Mouse (Mus musculus): ENCODE results near the gene Akr1b8. TPM values are rescaled to one million over a fixed set of nuclear protein-coding genes. Genes with fewer than 3 reads are reported as not detected.
"Not testable (repeated sequence)": the region's sequence is repeated elsewhere in the genome, so short reads cannot be mapped to it uniquely, and the experiment has no call there.

Akr1b8 gene
- total RNA-seq, 2 experiments from 2014 or later = 0.96 to 1.2 TPM

GRCm38 (mm10) chr6:34346096-34346898 lies 7.6 kb upstream of the Akr1b8 start:
- peak; percentile 57 to 86 for DNase-seq (ENCODE audit: low spot score in 2 of 2)

- no peak for DNase-seq (ENCODE audit: low spot score in 2 of 2)
Measured at GRCm38 (mm10) chr6:34350037-34350699, 3.8 kb upstream of the Akr1b8 start.

- DNase-seq (ENCODE audit: low spot score in 2 of 2) = not testable (repeated sequence)
Measured at GRCm38 (mm10) chr6:34351481-34351880, 2.4 kb upstream of the Akr1b8 start.

GRCm38 (mm10) chr6:34352401-34352800 lies 1.5 kb upstream of the Akr1b8 start:
- no peak for DNase-seq (ENCODE audit: low spot score in 2 of 2)

GRCm38 (mm10) chr6:34354354-34355348 lies 732 bp downstream of the Akr1b8 start:
- no peak for DNase-seq (ENCODE audit: low spot score in 2 of 2)

GRCm38 (mm10) chr6:34355349-34355747 lies 1.4 kb downstream of the Akr1b8 start:
- no peak for DNase-seq (ENCODE audit: low spot score in 2 of 2)

GRCm38 (mm10) chr6:34355841-34356240 lies 1.9 kb downstream of the Akr1b8 start:
- DNase-seq (ENCODE audit: low spot score in 2 of 2) = no peak

GRCm38 (mm10) chr6:34364217-34365136 lies 10.6 kb downstream of the Akr1b8 start:
- DNase-seq (ENCODE audit: low spot score in 2 of 2) = no peak

- no peak for DNase-seq (ENCODE audit: low spot score in 2 of 2)
Measured at GRCm38 (mm10) chr6:34367998-34368397, 14.1 kb downstream of the Akr1b8 start.

- no peak for DNase-seq (ENCODE audit: low spot score in 2 of 2)
Measured at GRCm38 (mm10) chr6:34370081-34370480, 16.2 kb downstream of the Akr1b8 start.

GRCm38 (mm10) chr6:34371700-34372351 lies 17.9 kb downstream of the Akr1b8 start:
- peak; percentile 63 to 93 for DNase-seq (ENCODE audit: low spot score in 2 of 2)

GRCm38 (mm10) chr6:34373841-34374240 lies 19.9 kb downstream of the Akr1b8 start:
- no peak for DNase-seq (ENCODE audit: low spot score in 2 of 2)

- DNase-seq (ENCODE audit: low spot score in 2 of 2) = not testable (repeated sequence)
Measured at GRCm38 (mm10) chr6:34375888-34376287, 22.0 kb downstream of the Akr1b8 start.

GRCm38 (mm10) chr6:34383401-34383800 lies 29.5 kb downstream of the Akr1b8 start:
- no peak for DNase-seq (ENCODE audit: low spot score in 2 of 2)

GRCm38 (mm10) chr6:34384110-34384661 lies 30.3 kb downstream of the Akr1b8 start, which contains the start of gene Akr1b10:
Gene Akr1b10, plus strand, starts transcription at chr6:34384218.
- DNase-seq (ENCODE audit: low spot score in 2 of 2) = peak; percentile 58 to 79

- peak in 1 of 2 experiments; percentile 15 for DNase-seq (ENCODE audit: low spot score in 2 of 2)
Measured at GRCm38 (mm10) chr6:34384701-34385370, 30.9 kb downstream of the Akr1b8 start.

GRCm38 (mm10) chr6:34388420-34389156 lies 34.7 kb downstream of the Akr1b8 start:
- DNase-seq (ENCODE audit: low spot score in 2 of 2) = no peak

GRCm38 (mm10) chr6:34395897-34396296 lies 42.0 kb downstream of the Akr1b8 start:
- no peak for DNase-seq (ENCODE audit: low spot score in 2 of 2)
